Mouse (Mus musculus): ENCODE measurements around the gene Fer1l4.

Fer1l4 gene

DNA sequence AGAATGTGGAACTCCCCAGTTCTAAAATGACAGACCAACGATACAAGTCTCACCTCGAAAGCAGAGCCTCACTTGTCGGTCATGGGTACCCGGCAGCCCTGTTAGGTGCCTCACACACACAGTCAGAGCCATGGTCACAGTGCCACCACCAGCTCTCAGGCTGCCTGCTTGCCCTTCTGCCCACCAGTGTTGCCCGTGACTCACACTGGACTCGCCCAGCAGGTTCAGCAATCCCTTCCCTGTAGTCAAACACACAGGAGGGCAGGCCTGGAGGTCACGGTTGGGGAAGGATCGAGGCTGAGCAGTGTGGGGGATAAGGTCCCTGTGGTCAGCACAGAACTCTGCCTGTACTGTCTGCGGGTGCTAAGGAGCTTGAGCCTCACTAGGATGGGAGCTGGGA lies at the start of gene Fer1l4:
TSS of gene Fer1l4 (minus strand) at position 132 of the 400 bp plus-strand sequence.
- no peak for DNase-seq (ENCODE audit: low read depth)

- DNase-seq (ENCODE audit: low read depth), result peak; percentile 56
These were observed 39.2 kb upstream of the Fer1l4 start for GRCm38 (mm10) chr2:156091926-156092325.

DNA sequence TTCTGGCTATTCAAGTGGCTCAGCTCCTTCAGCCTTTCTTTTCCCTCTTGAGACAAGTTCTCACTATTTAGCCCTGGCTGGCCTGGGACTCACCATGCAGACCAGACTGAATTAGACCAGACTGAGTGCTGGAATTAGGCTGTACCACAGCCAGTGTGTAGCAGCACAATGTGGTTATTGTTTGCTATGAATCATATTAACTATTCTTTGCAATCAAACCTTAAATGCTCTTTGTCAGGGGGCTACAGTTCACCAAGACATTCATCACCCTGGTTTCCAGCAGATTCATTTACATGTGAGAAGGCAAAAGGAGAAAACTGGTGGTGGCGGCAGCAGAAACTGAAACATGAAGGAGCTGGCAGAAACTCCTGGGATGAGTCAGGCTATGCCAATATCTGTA lies 37.1 kb upstream of the Fer1l4 start:
- DNase-seq (ENCODE audit: low read depth), result peak; percentile 81

DNA sequence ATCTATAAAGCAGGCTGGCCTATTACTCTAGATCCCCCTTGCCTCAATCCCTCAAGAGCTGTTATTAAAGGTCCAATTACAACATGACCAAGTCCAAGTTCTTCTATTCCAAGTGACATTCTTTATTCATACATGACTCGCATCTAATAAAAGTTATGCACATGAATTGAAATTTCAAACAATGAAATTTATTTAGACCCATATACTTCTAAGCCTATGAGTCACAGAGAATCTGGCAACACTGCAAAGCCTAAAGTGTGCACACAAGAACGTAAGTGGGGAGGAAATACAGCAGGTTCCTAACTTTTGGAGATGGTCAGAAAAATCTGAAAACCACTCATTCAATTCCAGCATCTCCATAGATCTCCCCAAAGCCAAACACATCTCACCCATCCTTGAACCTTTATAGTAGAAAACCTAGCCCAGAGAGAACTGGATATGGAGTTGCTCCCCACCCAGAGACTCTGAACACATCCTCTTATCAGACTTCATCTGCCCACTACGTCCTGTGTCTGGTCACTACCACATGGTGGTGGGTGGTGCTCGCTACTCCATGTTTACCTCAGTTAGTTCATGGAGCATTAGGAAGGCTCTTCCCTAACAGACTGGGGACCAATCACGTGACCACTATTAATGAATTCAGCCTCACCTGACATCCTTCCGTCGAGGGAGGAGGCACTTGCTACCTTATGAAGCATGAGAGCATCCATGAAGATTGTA lies 34.8 kb upstream of the Fer1l4 start:
- no peak for DNase-seq (ENCODE audit: low read depth)

- DNase-seq (ENCODE audit: low read depth), result no peak
These were observed 31.8 kb upstream of the Fer1l4 start for GRCm38 (mm10) chr2:156084541-156084940.

- no peak for DNase-seq (ENCODE audit: low read depth)
These were observed 27.6 kb upstream of the Fer1l4 start for GRCm38 (mm10) chr2:156080391-156080790.

DNA sequence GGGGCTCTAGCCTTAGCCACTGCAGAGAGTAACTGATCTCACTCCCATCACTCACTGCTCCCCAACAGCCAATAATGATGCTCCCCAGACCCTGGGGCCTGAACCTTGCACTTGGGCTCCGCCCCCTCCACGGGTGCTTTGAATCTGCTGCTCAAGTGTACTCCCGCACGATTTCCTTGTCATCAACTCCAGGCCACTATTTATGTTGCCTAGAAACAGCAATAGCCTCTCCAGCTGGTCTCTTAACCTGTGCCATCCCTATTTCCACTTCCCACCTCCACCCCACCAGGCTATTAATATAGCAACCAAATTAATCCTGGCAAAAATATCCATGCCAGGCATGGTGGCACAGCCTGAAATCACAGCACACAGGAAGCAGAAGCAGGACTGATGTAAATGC lies 26.9 kb upstream of the Fer1l4 start:
- DNase-seq (ENCODE audit: low read depth), result no peak

DNA sequence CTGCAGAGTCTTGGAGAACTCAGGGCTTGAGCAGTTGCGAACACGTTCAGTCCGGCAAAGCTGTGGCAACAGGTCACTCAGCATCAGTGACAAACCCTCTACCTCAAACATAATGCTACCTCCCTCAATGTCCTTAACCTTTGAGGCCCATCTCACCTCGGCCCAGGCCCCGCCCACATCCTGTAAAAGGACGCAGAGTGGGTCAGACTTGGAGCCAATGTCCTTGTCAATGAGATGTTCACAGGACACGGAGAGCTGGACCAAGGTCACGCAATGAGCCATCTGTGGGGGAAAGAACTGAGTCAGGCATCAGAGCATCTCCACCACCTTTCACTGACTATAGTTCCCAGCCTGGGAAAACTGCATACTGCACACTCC lies 26.4 kb upstream of the Fer1l4 start:
- DNase-seq (ENCODE audit: low read depth), result no peak

DNA sequence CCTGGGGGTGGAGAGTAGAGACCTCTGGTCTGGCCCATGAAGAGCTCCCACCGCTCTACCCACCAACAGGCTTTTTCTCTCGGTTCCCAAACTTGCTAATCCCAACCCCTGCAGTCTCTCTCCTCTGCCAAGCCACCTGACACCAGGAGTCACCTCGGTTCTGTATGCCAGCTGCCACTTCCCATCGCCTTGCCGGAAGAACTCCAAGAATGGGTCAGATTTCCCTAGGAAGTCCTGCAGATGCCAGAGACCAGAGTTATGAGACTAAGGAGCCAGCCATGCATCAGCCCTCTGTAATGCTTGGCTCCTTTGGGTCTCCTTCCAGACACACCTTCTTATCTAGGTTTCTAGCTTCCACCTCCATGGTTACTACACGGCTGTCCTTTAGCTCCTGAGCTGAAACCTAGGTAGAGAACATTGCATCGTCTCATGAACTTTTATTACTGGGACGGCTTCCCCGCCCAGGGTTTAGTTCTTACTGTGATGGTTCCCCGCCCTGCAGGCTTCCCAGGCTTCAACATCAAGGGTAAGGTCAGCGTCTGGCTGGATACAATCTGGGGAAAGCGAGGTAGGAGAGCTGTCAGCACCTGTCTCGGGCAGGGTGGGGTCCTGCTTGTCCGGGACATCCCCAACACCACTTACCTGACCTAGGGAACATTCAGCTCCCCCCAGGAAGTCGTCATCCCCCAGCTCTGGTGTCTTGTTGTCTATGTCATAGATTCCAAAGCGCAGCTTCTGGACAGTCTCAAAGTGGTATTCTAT lies 25.9 kb upstream of the Fer1l4 start:
- no peak for DNase-seq (ENCODE audit: low read depth)

DNA sequence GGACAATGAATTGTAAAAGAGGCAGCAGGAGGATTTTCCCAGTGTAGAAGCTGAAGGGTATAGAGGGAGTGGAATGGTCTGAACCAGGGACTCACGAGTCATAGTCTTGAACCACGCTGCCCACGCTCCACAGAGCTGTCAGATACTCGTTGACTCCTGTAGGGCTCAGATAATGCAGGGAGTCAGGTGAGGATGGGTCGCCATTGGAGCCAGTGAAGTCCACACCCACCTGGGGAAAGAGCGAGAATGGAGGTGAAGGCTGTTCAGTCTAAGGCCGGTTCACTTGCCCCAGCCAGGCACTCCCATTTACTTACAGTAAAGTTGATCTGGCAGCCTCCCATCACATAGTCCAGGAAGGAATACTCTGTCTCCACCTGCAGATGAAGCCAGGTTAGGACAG lies 24.7 kb upstream of the Fer1l4 start:
- DNase-seq (ENCODE audit: low read depth), result no peak

- no peak for DNase-seq (ENCODE audit: low read depth)
These were observed 21.0 kb upstream of the Fer1l4 start for GRCm38 (mm10) chr2:156073725-156074124.

- no peak for DNase-seq (ENCODE audit: low read depth)
These were observed 18.5 kb upstream of the Fer1l4 start for GRCm38 (mm10) chr2:156071236-156071635.

- DNase-seq (ENCODE audit: low read depth), result no peak
These were observed 15.2 kb upstream of the Fer1l4 start for GRCm38 (mm10) chr2:156067916-156068315.

DNA sequence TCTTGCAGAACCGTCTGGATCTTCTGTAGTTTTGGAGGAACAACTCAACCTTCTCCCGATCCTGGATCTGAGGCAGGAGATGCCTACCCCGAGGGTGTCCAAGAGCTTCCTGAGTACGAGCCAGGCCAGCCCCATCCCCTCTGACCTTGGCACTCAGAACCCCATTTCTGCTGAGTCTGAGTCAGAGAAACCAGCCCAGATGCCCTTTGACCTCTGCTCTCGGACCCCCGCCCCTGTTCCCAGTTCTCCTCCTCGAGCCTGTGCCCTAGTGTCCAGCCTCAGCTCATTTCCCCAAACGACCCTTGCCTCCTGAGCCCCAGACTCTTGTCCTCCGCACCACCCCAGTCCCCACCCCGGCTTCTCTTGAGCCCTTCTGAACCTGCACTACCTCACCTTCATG lies 13.4 kb upstream of the Fer1l4 start:
- no peak for DNase-seq (ENCODE audit: low read depth)

DNA sequence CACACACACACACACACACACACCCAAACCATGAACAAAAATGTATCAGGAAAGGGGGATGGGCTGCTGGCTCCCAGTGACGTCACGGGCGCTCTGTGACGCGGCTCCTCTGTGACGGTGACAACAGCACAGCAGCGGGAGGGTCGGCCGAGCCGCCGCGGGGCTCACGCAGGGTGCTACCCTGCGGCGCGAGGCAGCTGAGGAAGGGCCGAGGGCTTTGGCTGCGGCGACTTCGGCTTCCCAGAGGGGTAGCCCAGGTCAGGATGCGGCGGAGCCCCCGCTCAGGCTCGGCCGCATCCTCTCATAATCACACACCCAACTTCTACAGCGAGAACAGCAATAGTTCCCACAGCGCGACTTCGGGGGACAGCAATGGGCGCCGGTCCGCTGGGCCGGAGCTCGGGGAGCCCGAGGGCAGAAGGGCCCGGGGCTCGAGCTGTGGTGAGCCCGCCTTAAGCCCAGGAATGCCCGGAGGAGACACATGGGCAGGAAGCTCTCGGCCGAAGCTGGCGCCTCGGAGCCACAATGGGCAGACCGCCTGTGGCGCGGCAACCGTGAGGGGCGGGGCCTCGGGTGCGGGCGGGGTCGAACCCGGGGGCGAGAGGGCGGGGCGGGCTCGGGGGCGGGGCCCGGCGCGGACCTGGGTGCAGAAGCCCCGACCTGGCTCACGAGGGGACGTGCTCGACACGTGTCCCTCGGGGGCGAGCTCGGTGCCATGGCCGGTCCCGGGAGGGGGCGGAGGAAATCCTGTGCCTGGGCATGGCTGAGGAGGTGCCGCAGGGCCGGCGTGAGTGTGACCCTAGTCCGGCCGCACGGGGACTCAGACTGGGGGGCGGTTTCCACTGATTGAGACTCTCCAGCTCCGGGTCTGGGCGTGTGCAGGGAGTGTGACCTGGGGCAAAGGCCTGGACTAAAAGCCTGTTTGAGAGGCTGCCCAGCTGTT lies 12.6 kb upstream of the Fer1l4 start, which contains the start of gene Spag4:
TSS of gene Spag4 (plus strand) at position 77 of the 943 bp plus-strand sequence.
- DNase-seq (ENCODE audit: low read depth), result peak; percentile 15

DNA sequence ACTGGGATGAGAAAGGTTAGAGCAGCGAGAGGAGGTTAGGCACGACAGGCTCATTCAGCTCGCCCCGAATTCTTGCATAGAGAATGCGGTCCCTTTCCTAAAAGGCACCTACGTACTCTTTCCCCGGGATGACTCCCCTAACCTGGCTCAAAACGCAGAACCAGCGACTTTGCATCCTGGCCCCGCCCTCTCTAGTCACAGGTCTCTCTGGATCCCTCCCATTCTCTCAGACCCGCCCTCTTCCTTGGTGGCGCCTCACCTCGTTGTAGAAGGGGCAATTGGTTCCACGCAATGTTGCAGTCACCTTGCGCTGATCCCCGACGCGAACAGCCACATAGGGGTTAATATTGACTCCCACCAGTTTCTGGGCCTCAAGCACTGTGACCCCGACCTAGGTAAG lies 4.8 kb downstream of the Fer1l4 start:
- DNase-seq (ENCODE audit: low read depth), result no peak

DNA sequence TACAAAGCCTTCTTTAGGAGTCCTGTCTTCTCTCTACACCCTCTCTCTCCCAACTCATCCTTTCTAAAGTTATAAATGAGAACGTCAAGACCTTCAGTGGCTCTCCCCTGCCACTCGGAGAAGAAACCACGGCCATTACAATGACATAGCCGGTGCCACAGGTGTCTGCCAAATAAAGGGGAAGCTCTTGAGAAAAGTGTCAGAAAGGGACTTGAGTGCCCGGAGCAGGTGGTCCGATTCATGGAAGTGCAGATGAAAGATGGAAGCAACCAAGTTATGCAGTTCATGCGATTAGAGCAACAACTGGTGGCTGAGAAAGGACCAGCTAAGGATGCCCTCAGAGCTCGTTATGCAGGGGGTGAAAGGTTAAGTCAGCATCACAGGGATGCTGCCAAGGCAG lies 9.8 kb downstream of the Fer1l4 start:
- no peak for DNase-seq (ENCODE audit: low read depth)

DNA sequence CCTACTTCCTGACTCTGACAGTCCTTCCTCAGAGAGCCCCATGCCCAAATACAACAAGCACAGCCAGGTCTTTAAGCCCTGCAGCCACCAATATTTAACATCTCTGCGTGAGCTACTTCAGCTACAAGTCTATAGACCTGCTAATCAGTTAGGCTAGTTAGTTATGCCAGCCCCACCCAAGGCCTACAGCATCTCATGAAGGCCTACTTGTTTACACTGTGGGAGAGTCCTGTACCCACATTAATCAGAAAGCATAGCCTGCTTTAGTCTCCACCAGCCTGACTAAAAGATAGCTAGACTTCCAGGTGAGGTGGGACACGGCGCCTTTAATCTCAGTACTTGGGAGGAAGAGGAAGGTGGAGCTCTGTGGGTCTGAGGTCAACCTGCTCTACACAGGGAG lies 13.4 kb downstream of the Fer1l4 start:
- DNase-seq (ENCODE audit: low read depth), result no peak

DNA sequence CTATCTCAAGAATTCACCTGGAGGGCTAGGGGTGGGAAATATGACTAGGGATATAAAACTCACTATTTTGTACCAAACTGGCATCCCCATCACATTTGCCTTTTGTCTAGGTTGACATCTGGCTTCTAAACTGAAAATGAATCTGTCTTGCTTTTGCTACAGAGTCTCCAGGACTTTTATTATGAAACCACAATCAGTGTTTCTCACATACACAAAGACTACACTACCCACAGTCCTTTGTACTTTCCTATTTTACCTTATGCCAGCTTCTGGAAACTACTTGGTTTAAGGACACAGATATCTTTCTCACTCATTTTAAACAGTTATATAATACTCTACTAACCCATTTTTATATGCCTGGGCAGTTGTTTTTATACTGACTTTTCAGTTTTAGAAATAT lies 27.3 kb downstream of the Fer1l4 start:
- no peak for DNase-seq (ENCODE audit: low read depth)

DNA sequence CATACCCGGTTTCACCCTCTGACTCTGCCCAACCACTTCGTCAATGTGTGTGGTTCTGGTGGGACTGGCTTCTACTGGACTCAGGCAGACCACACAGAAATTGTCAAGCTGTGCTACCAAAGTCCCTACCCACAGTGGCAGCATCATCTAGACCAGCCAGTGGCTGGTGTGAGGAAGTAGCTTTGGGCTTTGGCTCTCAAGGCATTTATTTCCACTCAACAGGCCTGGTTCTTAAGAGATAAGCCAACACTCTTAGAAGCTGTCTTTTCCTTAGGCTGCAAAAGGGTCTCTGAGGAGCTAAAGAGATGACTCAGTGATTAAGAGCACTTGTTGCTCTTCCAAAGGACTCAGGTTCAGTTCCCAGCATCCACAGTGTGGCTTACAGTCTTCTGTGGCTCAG lies 31.0 kb downstream of the Fer1l4 start:
- no peak for DNase-seq (ENCODE audit: low read depth)

DNA sequence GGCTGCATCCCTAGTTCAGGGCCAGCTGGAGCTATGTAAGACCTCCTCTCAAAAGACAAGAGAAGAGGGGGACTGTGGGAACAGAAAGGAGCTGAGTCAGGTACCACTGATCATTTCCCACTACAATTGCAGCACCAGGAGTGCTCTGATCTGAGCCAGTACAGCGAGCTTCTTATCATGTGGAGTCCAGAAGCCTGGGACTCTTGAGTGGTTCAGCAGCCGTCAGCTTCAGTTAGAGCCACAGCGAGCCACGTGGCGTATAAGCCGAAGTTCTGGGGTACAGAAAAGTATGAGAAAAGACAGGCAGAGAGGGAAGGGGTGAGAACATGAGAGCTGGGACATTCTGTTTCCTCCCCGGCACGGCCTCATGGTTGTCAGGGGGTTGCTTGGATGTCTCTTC lies 31.5 kb downstream of the Fer1l4 start:
- no peak for DNase-seq (ENCODE audit: low read depth)

- no peak for DNase-seq (ENCODE audit: low read depth)
These were observed 34.6 kb downstream of the Fer1l4 start for GRCm38 (mm10) chr2:156018106-156018505.
